Mouse (Mus musculus) myocyte (in vitro differentiated cells): ENCODE data around the gene Gcm1. TPM values are rescaled to one million over a fixed set of nuclear protein-coding genes. Genes with fewer than 3 reads are reported as not detected.

Experiments used
- H3K27me3 ChIP-seq: one replicate; pipeline ENCODE4 v1.6.1; 2011; ENCODE audit not compliant: control insufficient read depth, insufficient read depth, insufficient read length
- H3K36me3 ChIP-seq: one replicate; pipeline ENCODE4 v1.6.1; 2011; ENCODE audit not compliant: control insufficient read depth, insufficient read depth
- H3K4me2 ChIP-seq: one replicate; pipeline ENCODE4 v1.6.1; 2011; ENCODE audit warnings: low read depth, control low read depth
- H3K4me3 ChIP-seq: one replicate; pipeline ENCODE4 v1.5.1; 2011; ENCODE audit warnings: mild to moderate bottlenecking, control low read depth, moderate library complexity
- H3K79me2 ChIP-seq: one replicate; pipeline ENCODE4 v1.6.1; 2011; ENCODE audit not compliant: control insufficient read depth, insufficient read depth
- H3ac ChIP-seq: one replicate; pipeline ENCODE4 v1.6.1; 2011; ENCODE audit not compliant: control insufficient read depth, insufficient read length
- CEBPB ChIP-seq: IDR thresholded peaks from 2 replicates; pipeline ENCODE4 v1.6.1; 2011; ENCODE audit warnings: mild to moderate bottlenecking, moderate library complexity; ENCODE audit not compliant: poor library complexity, insufficient read depth, severe bottlenecking
- E2F4 ChIP-seq: IDR thresholded peaks from one replicate; pipeline ENCODE4 v1.6.1; 2011; ENCODE audit warnings: mild to moderate bottlenecking, control low read depth, moderate library complexity; ENCODE audit not compliant: insufficient read depth
- MAX ChIP-seq: IDR thresholded peaks from one replicate; pipeline ENCODE4 v1.6.1; 2011; ENCODE audit warnings: low read depth, mild to moderate bottlenecking, control low read depth
- MYOD1 ChIP-seq, 3 experiments: IDR thresholded peaks; one replicate each; pipeline ENCODE4 v1.6.1; 2011; ENCODE audit warnings: control low read depth in 2 of 3, low read depth in 2 of 3, mild to moderate bottlenecking in 2 of 3, moderate library complexity in 1 of 3; ENCODE audit not compliant: insufficient read length in 2 of 3, control insufficient read depth in 1 of 3
- MYOG ChIP-seq, 3 experiments: IDR thresholded peaks; one replicate each; pipeline ENCODE4 v1.6.1; 2011; ENCODE audit warnings: control low read depth in 2 of 3, low read depth in 2 of 3, mild to moderate bottlenecking in 2 of 3; ENCODE audit not compliant: insufficient read length in 2 of 3, control insufficient read depth in 1 of 3, insufficient read depth in 1 of 3
- POLR2A ChIP-seq: IDR thresholded peaks from one replicate; pipeline ENCODE4 v1.6.1; 2011; ENCODE audit warnings: low read depth, mild to moderate bottlenecking, control low read depth, moderate library complexity; ENCODE audit not compliant: insufficient read length
- POLR2AphosphoS2 ChIP-seq: IDR thresholded peaks from one replicate; pipeline ENCODE4 v1.6.1; 2011; ENCODE audit warnings: low read depth, control low read depth; ENCODE audit not compliant: insufficient read length
- REST ChIP-seq: IDR thresholded peaks from one replicate; pipeline ENCODE4 v1.6.1; 2011; ENCODE audit warnings: mild to moderate bottlenecking, control low read depth, moderate library complexity; ENCODE audit not compliant: insufficient read depth, insufficient read length
- SRF ChIP-seq: IDR thresholded peaks from one replicate; pipeline ENCODE4 v1.6.1; 2011; ENCODE audit warnings: low read depth; ENCODE audit not compliant: control insufficient read depth, insufficient read length
- TCF12 ChIP-seq: IDR thresholded peaks from one replicate; pipeline ENCODE4 v1.6.1; 2011; ENCODE audit warnings: mild to moderate bottlenecking, control low read depth; ENCODE audit not compliant: poor library complexity, insufficient read depth, severe bottlenecking
- TCF3 ChIP-seq: IDR thresholded peaks from one replicate; pipeline ENCODE4 v1.6.1; 2011; ENCODE audit warnings: low read depth, control low read depth; ENCODE audit not compliant: insufficient read length
- USF1 ChIP-seq: IDR thresholded peaks from one replicate; pipeline ENCODE4 v1.6.1; 2011; ENCODE audit warnings: low read depth, mild to moderate bottlenecking, control low read depth, moderate library complexity
- polyA plus RNA-seq: library from polyadenylated mRNA; unstranded; fragments of >200 nt; fragmentation: generic; extraction: Trizol; gene quantifications from one replicate; pipeline ENCODE4 v1.2.1, GENCODE M21; 2012; ENCODE audit warnings: missing spikeins

Gcm1 gene
- polyA plus RNA-seq, 1 experiment = not detected

GRCm38 (mm10) chr9:78009382-78009781 lies 42.3 kb upstream of the Gcm1 start:
- no peaks in the 10 kb centered on the region for H3K36me3 ChIP-seq
- H3K27me3 ChIP-seq = no peaks in the 10 kb centered on the region
- H3K79me2 ChIP-seq = no peaks in the 10 kb centered on the region
- H3K4me2 ChIP-seq = no peak overlapping the region
- H3K4me3 ChIP-seq = no peak overlapping the region
- no peak overlapping the region for H3ac ChIP-seq
- TF ChIP-seq USF1 = no peak
- no peak for TF ChIP-seq TCF12
- no peak for TF ChIP-seq MAX
- TF ChIP-seq SRF = no peak
- no peak for TF ChIP-seq MYOG (IDR thresholded peaks at IDR 0.05; ENCODE audit: control insufficient read depth in 1 of 3, insufficient read depth in 1 of 3, insufficient read length in 2 of 3, low read depth in 2 of 3)
- no peak for TF ChIP-seq REST
- TF ChIP-seq POLR2A = no peak

- no peaks in the 10 kb centered on the region for H3K79me2 ChIP-seq
- H3K4me3 ChIP-seq = no peak overlapping the region
- no peaks in the 10 kb centered on the region for H3K36me3 ChIP-seq
- no peak overlapping the region for H3K4me2 ChIP-seq
- no peak for TF ChIP-seq TCF3
- TF ChIP-seq POLR2AphosphoS2 = no peak
- TF ChIP-seq POLR2A = no peak
- no peak for TF ChIP-seq USF1
- no peak for TF ChIP-seq MYOD1 (IDR thresholded peaks at IDR 0.05; ENCODE audit: control insufficient read depth in 1 of 3, insufficient read length in 2 of 3, low read depth in 2 of 3)
- TF ChIP-seq REST = no peak
- TF ChIP-seq E2F4 = no peak
- TF ChIP-seq MAX = no peak
- H3ac ChIP-seq = no peak overlapping the region
- no peaks in the 10 kb centered on the region for H3K27me3 ChIP-seq
Observed at GRCm38 (mm10) chr9:78010187-78010586, 41.5 kb upstream of the Gcm1 start.

GRCm38 (mm10) chr9:78010707-78011106 lies 41.0 kb upstream of the Gcm1 start:
- Histone ChIP-seq H3K27me3 (no peaks in the 10 kb centered on the region), H3ac (no peak overlapping the region)

GRCm38 (mm10) chr9:78012066-78012465 lies 39.7 kb upstream of the Gcm1 start:
- H3K27me3 ChIP-seq = no peaks in the 10 kb centered on the region
- H3K36me3 ChIP-seq = no peaks in the 10 kb centered on the region
- H3ac ChIP-seq = no peak overlapping the region
- H3K4me2 ChIP-seq = peak overlapping the region; percentile 13
- no peaks in the 10 kb centered on the region for H3K79me2 ChIP-seq
- no peak for TF ChIP-seq MAX
- TF ChIP-seq MYOD1 (IDR thresholded peaks at IDR 0.05; ENCODE audit: control insufficient read depth in 1 of 3, insufficient read length in 2 of 3, low read depth in 2 of 3) = no peak
- no peak for TF ChIP-seq TCF3
- peak; percentile 25 for TF ChIP-seq USF1
- TF ChIP-seq CEBPB = no peak
- no peak for TF ChIP-seq POLR2AphosphoS2
- no peak overlapping the region for H3K4me3 ChIP-seq

More at GRCm38 (mm10) chr9:78010707-78011106, 41.0 kb upstream of the Gcm1 start:
- TF ChIP-seq SRF = no peak
- TF ChIP-seq MYOD1 (IDR thresholded peaks at IDR 0.05; ENCODE audit: control insufficient read depth in 1 of 3, insufficient read length in 2 of 3, low read depth in 2 of 3) = no peak
- no peak for TF ChIP-seq TCF12
- TF ChIP-seq POLR2A = no peak
- TF ChIP-seq USF1 = no peak
- TF ChIP-seq E2F4 = no peak
- TF ChIP-seq MYOG (IDR thresholded peaks at IDR 0.05; ENCODE audit: control insufficient read depth in 1 of 3, insufficient read depth in 1 of 3, insufficient read length in 2 of 3, low read depth in 2 of 3) = no peak
- TF ChIP-seq CEBPB = no peak
- no peak for TF ChIP-seq MAX
- no peak for TF ChIP-seq POLR2AphosphoS2
- H3K36me3 ChIP-seq = no peaks in the 10 kb centered on the region
- no peak overlapping the region for H3K4me2 ChIP-seq
- no peaks in the 10 kb centered on the region for H3K79me2 ChIP-seq
- H3K4me3 ChIP-seq = no peak overlapping the region

DNA sequence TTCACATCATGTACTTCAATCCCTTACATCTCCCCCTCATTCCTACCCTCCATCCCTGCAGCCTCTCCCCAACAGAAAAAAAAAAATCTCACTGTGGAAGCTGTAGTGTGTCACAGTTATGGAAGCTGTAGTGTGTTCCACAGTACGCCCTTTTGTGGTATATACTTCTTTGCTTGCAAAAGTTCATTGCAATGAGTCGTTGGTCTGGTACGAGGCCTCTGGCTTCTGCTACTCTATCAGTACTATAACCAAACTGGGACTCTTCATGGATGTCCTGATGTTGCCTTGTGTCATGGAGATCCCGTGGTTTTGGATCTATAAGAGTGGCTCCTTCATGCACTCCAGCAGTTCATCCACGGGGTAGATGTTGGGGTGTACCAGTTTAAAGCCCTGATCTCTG lies 39.0 kb upstream of the Gcm1 start:
- H3ac ChIP-seq = no peak overlapping the region
- H3K79me2 ChIP-seq = no peaks in the 10 kb centered on the region
- no peaks in the 10 kb centered on the region for H3K27me3 ChIP-seq
- peak overlapping the region; percentile 13 for H3K4me2 ChIP-seq
- H3K4me3 ChIP-seq = no peak overlapping the region
- no peaks in the 10 kb centered on the region for H3K36me3 ChIP-seq
- TF ChIP-seq CEBPB (0 out of 2 replicates have a peak, but pooled peaks have one; percentile 23), TCF3 (no peak)

- TF ChIP-seq E2F4 (no peak), SRF (no peak), POLR2AphosphoS2 (no peak), TCF3 (no peak), POLR2A (no peak), USF1 (no peak), MYOG (IDR thresholded peaks at IDR 0.05; ENCODE audit: control insufficient read depth in 1 of 3, insufficient read depth in 1 of 3, insufficient read length in 2 of 3, low read depth in 2 of 3) (no peak)
- Histone ChIP-seq H3K36me3 (no peaks in the 10 kb centered on the region), H3ac (no peak overlapping the region), H3K27me3 (no peaks in the 10 kb centered on the region), H3K4me2 (no peak overlapping the region), H3K79me2 (no peaks in the 10 kb centered on the region), H3K4me3 (no peak overlapping the region)
Observed at GRCm38 (mm10) chr9:78013813-78014212, 37.9 kb upstream of the Gcm1 start.
